Mouse (Mus musculus) liver, adult 2 months (tissue): ENCODE results near the gene Spata13.

ENCODE experiments used
- CTCF ChIP-seq: fragments of 200-500 bp; IDR thresholded peaks from 2 replicates; pipeline ENCODE4 v1.5.1; 2011; ENCODE audit warnings: low read depth, low read length, control low read depth
- POLR2A ChIP-seq: fragments of 200-500 bp; IDR thresholded peaks from 2 replicates; pipeline ENCODE4 v1.6.1; 2011; ENCODE audit warnings: low read length, control low read depth; ENCODE audit not compliant: insufficient read depth; ENCODE audit errors: extremely low read depth

DNA sequence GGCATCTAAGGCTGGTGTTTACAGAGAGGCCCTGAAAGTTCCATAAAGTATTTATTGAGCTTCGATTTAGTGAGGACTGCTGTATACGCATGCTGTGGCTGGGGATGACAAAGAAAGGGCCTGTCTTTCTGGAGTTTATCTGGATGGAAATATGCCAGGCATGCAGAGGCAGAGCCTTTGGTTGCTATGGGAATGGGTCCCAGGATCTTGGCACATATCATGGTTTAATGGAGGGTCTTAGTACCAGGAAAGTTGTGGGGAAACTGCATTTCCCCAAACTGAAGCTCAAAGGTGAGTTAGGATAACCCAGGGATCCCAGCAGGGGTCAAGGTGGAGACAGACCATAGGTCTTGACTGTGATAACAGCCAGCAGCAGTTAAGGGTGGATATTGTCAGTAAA, 37.7 kb downstream of the Spata13 start:
- TF ChIP-seq POLR2A, result no peak
- no peak for TF ChIP-seq CTCF
